Mouse (Mus musculus) kidney, embryonic 16.5 days (tissue): ENCODE results near the gene Oosp2. TPM values are rescaled to one million over a fixed set of nuclear protein-coding genes. Genes with fewer than 3 reads are reported as not detected.

Experiments
- ATAC-seq: fragments of 200-750 bp; cut with Nextera tagmentation; 2 replicates; pipeline ENCODE4 v1.8.0; 2017; ENCODE audit warnings: moderate TSS enrichment; ENCODE audit not compliant: low FRiP score, low TSS enrichment
- H3K27ac ChIP-seq: fragments of 300-500 bp; sonication (generic); 2 replicates; pipeline ENCODE4 v1.5.1; 2014; ENCODE audit warnings: low read length
- H3K27me3 ChIP-seq: fragments of 300-500 bp; sonication (generic); 2 replicates; pipeline ENCODE4 v1.6.1; 2014; ENCODE audit warnings: low read length, control low read depth, mixed read lengths; ENCODE audit not compliant: insufficient read depth
- H3K36me3 ChIP-seq: fragments of 300-500 bp; sonication (generic); 2 replicates; pipeline ENCODE4 v1.6.1; 2014; ENCODE audit warnings: low read length, control low read depth, mixed read lengths; ENCODE audit not compliant: insufficient read depth
- H3K4me1 ChIP-seq: fragments of 300-500 bp; sonication (generic); 2 replicates; pipeline ENCODE4 v1.6.1; 2014; ENCODE audit warnings: low read length, control low read depth, mixed read lengths; ENCODE audit not compliant: insufficient read depth
- H3K4me2 ChIP-seq: fragments of 300-500 bp; sonication (generic); replicated peaks from 2 replicates; pipeline ENCODE4 v1.6.1; 2014; ENCODE audit warnings: low read depth, low read length
- H3K4me3 ChIP-seq: fragments of 300-500 bp; sonication (generic); 2 replicates; pipeline ENCODE4 v1.5.1; 2014; ENCODE audit warnings: mild to moderate bottlenecking, low read length
- H3K9ac ChIP-seq: fragments of 300-500 bp; sonication (generic); replicated peaks from 2 replicates; pipeline ENCODE4 v1.6.1; 2014; ENCODE audit warnings: low read length
- H3K9me3 ChIP-seq: fragments of 300-500 bp; sonication (generic); 2 replicates; pipeline ENCODE4 v1.6.1; 2016; ENCODE audit warnings: low read length, control low read depth
- WGBS: fragments of 180-500 bp; shearing (Covaris S2); extraction: QIAGEN DNeasy Blood & Tissue Kit; methylation state at CpG from one replicate; pipeline ENCODE4 v1.1.7; 2014; 5-methylcytosine and 5-hydroxymethylcytosine counted together
- polyA plus RNA-seq: library from polyadenylated mRNA; unstranded; fragments of >200 nt; fragmentation: Nextera tagmentation; extraction: Ambion mirVana; gene quantifications from 2 replicates; pipeline ENCODE4 v1.2.1, GENCODE M21; 2015

The Oosp2 gene
- polyA plus RNA-seq = not detected in 2 replicates

GRCm38 (mm10) chr19:11660459-11660858 is at the start of gene Oosp2:
Gene Oosp2, minus strand, starts transcription at chr19:11660559.
- Histone ChIP-seq H3K4me1 (no peaks in the 10 kb centered on the region), H3K36me3 (no peaks in the 10 kb centered on the region), H3K4me2 (no peak within 1 kb of the TSS), H3K4me3 (no peak within 1 kb of the TSS), H3K27me3 (no peaks in the 10 kb centered on the region), H3K9ac (no peak within 1 kb of the TSS), H3K27ac (no peak within 1 kb of the TSS), H3K9me3 (no peaks in the 10 kb centered on the region)
- WGBS = 93% methylated on average over 5 of the region's 5 CpGs
- ATAC-seq = no peak

- H3K27me3 ChIP-seq = no peaks in the 10 kb centered on the region
- H3K9me3 ChIP-seq = no peaks in the 10 kb centered on the region
- H3K9ac ChIP-seq = no peak overlapping the region
- no peaks in the 10 kb centered on the region for H3K4me1 ChIP-seq
- H3K4me3 ChIP-seq = no peak overlapping the region
- no peak for ATAC-seq
- no peak overlapping the region for H3K27ac ChIP-seq
- 92% methylated on average over 6 of the region's 6 CpGs for WGBS
- no peaks in the 10 kb centered on the region for H3K36me3 ChIP-seq
- no peak overlapping the region for H3K4me2 ChIP-seq
Observed at GRCm38 (mm10) chr19:11698342-11698741, 38.0 kb upstream of the Oosp2 start.

GRCm38 (mm10) chr19:11696755-11697154 is 36.4 kb upstream of the Oosp2 start, which contains the start of gene Oosp3:
Gene Oosp3, plus strand, starts transcription at chr19:11697055.
- no peak for ATAC-seq
- Histone ChIP-seq H3K9ac (no peak within 1 kb of the TSS), H3K36me3 (no peaks in the 10 kb centered on the region), H3K4me1 (no peaks in the 10 kb centered on the region), H3K27me3 (no peaks in the 10 kb centered on the region), H3K4me2 (no peak within 1 kb of the TSS), H3K27ac (no peak within 1 kb of the TSS), H3K4me3 (no peak within 1 kb of the TSS), H3K9me3 (no peaks in the 10 kb centered on the region)
- WGBS = 91% methylated on average over 2 of the region's 2 CpGs

GRCm38 (mm10) chr19:11691454-11691853 is 31.1 kb upstream of the Oosp2 start:
- Histone ChIP-seq H3K4me1 (no peaks in the 10 kb centered on the region), H3K36me3 (no peaks in the 10 kb centered on the region), H3K4me2 (no peak overlapping the region), H3K9ac (no peak overlapping the region), H3K27ac (no peak overlapping the region), H3K9me3 (no peaks in the 10 kb centered on the region), H3K4me3 (no peak overlapping the region), H3K27me3 (no peaks in the 10 kb centered on the region)
- 72% methylated on average over 1 of the region's 1 CpGs for WGBS
- ATAC-seq = no peak

GRCm38 (mm10) chr19:11690839-11691238 is 30.5 kb upstream of the Oosp2 start, which contains the start of gene Oosp1:
Gene Oosp1, minus strand, starts transcription at chr19:11691150.
- H3K36me3 ChIP-seq = no peaks in the 10 kb centered on the region
- H3K4me3 ChIP-seq = no peak within 1 kb of the TSS
- no peak within 1 kb of the TSS for H3K4me2 ChIP-seq
- no peaks in the 10 kb centered on the region for H3K9me3 ChIP-seq
- 53% methylated on average over 5 of the region's 5 CpGs for WGBS
- no peaks in the 10 kb centered on the region for H3K4me1 ChIP-seq
- no peaks in the 10 kb centered on the region for H3K27me3 ChIP-seq
- no peak within 1 kb of the TSS for H3K9ac ChIP-seq
- no peak for ATAC-seq
- no peak within 1 kb of the TSS for H3K27ac ChIP-seq

GRCm38 (mm10) chr19:11661562-11661961 is 1.2 kb upstream of the Oosp2 start:
- Histone ChIP-seq H3K4me3 (no peak overlapping the region), H3K4me2 (no peak overlapping the region), H3K27me3 (no peaks in the 10 kb centered on the region), H3K4me1 (no peaks in the 10 kb centered on the region), H3K9me3 (no peaks in the 10 kb centered on the region), H3K36me3 (no peaks in the 10 kb centered on the region), H3K9ac (no peak overlapping the region), H3K27ac (no peak overlapping the region)
- ATAC-seq = no peak

- 76% methylated on average over 2 of the region's 2 CpGs for WGBS
- Histone ChIP-seq H3K9me3 (no peaks in the 10 kb centered on the region), H3K4me3 (no peak overlapping the region), H3K27ac (no peak overlapping the region), H3K27me3 (no peaks in the 10 kb centered on the region), H3K4me1 (no peaks in the 10 kb centered on the region), H3K9ac (no peak overlapping the region), H3K36me3 (no peaks in the 10 kb centered on the region), H3K4me2 (no peak overlapping the region)
- ATAC-seq = no peak
Observed at GRCm38 (mm10) chr19:11659142-11659541, 1.2 kb downstream of the Oosp2 start.

GRCm38 (mm10) chr19:11649564-11649963 is 10.8 kb downstream of the Oosp2 start:
- Histone ChIP-seq H3K9ac (no peak overlapping the region), H3K36me3 (no peaks in the 10 kb centered on the region), H3K4me2 (no peak overlapping the region), H3K4me1 (no peaks in the 10 kb centered on the region), H3K4me3 (no peak overlapping the region), H3K27ac (no peak overlapping the region), H3K9me3 (no peaks in the 10 kb centered on the region), H3K27me3 (no peaks in the 10 kb centered on the region)
- ATAC-seq = no peak
- 82% methylated on average over 4 of the region's 4 CpGs for WGBS

GRCm38 (mm10) chr19:11646166-11646565 is 14.2 kb downstream of the Oosp2 start:
- Histone ChIP-seq H3K9me3 (no peaks in the 10 kb centered on the region), H3K36me3 (no peaks in the 10 kb centered on the region), H3K4me1 (no peaks in the 10 kb centered on the region), H3K4me3 (no peak overlapping the region), H3K27ac (no peak overlapping the region), H3K4me2 (no peak overlapping the region), H3K27me3 (no peaks in the 10 kb centered on the region), H3K9ac (no peak overlapping the region)
- 83% methylated on average over 3 of the region's 3 CpGs for WGBS
- ATAC-seq = no peak

- WGBS = 70% methylated on average over 1 of the region's 1 CpGs
- no peaks in the 10 kb centered on the region for H3K27me3 ChIP-seq
- no peaks in the 10 kb centered on the region for H3K9me3 ChIP-seq
- H3K4me2 ChIP-seq = no peak within 1 kb of the TSS
- ATAC-seq = no peak
- H3K27ac ChIP-seq = no peak within 1 kb of the TSS
- H3K36me3 ChIP-seq = no peaks in the 10 kb centered on the region
- no peak within 1 kb of the TSS for H3K9ac ChIP-seq
- no peaks in the 10 kb centered on the region for H3K4me1 ChIP-seq
- no peak within 1 kb of the TSS for H3K4me3 ChIP-seq
Observed at GRCm38 (mm10) chr19:11640732-11641131, 19.6 kb downstream of the Oosp2 start, which contains the start of gene Ms4a3. Gene Ms4a3, minus strand, starts transcription at chr19:11640851.
